Mouse (Mus musculus): ENCODE data around the gene BC028528. TPM values are rescaled to one million over a fixed set of nuclear protein-coding genes. Genes with fewer than 3 reads are reported as not detected.

The BC028528 gene
- total and polyA plus RNA-seq, 3 experiments = 15.6 to 46.1 (median 40.6) TPM

- peak overlapping the region; percentile 93 for H3K4me2 ChIP-seq (ENCODE audit: insufficient read depth, low read depth, poor library complexity, severe bottlenecking)
- in situ Hi-C loops (cut with MboI; ENCODE audit: low pct_ligation_motif_present, low pct_unique_long_range_greater_than_20kb, low sequenced_read_pairs) = no loop called here
- peaks cover 4 to 21% of the 10 kb centered on the region in 2 experiments; a peak in 3 of 4 replicates for H3K4me1 ChIP-seq (ENCODE audit: control insufficient read depth in 1 of 2, insufficient read depth in 2 of 2)
- no peaks in the 10 kb centered on the region for H3K9me3 ChIP-seq (replicated peaks; ENCODE audit: low read length)
- dilution Hi-C loops (cut with MboI; ENCODE audit: extremely low pct_ligation_motif_present, extremely low pct_unique_long_range_greater_than_20kb, low sequenced_read_pairs) = no loop called here
- TF ChIP-seq NELFE (IDR thresholded peaks at IDR 0.05; ENCODE audit: low read depth, low read length) (no peak), USF1 (IDR thresholded peaks at IDR 0.05; ENCODE audit: low read depth, low read length) (no peak), SIN3A (IDR thresholded peaks at IDR 0.05; ENCODE audit: low read length) (peak; percentile 37), SMC3 (IDR thresholded peaks at IDR 0.05; ENCODE audit: low read depth, low read length) (no peak)
- H3K9ac ChIP-seq (ENCODE audit: insufficient read depth, low read depth) = peak overlapping the region; percentile 99
- H3K27ac ChIP-seq (ENCODE audit: insufficient read depth, low read depth) = peak overlapping the region; percentile 14; the same call in 1 of the 2 replicates
- H3K36me3 ChIP-seq (replicated peaks in 1 of 2; ENCODE audit: control insufficient read depth in 1 of 2, insufficient read depth in 1 of 2, low read length in 1 of 2) = peaks cover 18 to 26% of the 10 kb centered on the region in 2 experiments
- no peaks in the 10 kb centered on the region for H3K27me3 ChIP-seq (replicated peaks)
- DNase-seq (ENCODE audit: extremely low read depth) = no peak
- H3K4me3 ChIP-seq (replicated peaks in 1 of 3; ENCODE audit: low read depth in 2 of 3, low read length in 2 of 3, poor library complexity in 1 of 3) = peak overlapping the region; percentile 92 to 97 (median 93)
- peaks cover 45% of the 10 kb centered on the region for H3K79me2 ChIP-seq (replicated peaks; ENCODE audit: control insufficient read depth, extremely low read depth, insufficient read depth, poor library complexity, severe bottlenecking)
Measured at GRCm38 (mm10) chr3:95930471-95930789, 38.6 kb upstream of the BC028528 start.

- Histone ChIP-seq H3K36me3 (replicated peaks in 1 of 2; ENCODE audit: control insufficient read depth in 1 of 2, insufficient read depth in 1 of 2, low read length in 1 of 2) (peaks cover 15 to 22% of the 10 kb centered on the region in 2 experiments), H3K27me3 (replicated peaks) (no peaks in the 10 kb centered on the region), H3K4me3 (replicated peaks in 1 of 3; ENCODE audit: low read depth in 2 of 3, low read length in 2 of 3, poor library complexity in 1 of 3) (peak overlapping the region; percentile 92 to 97 (median 93)), H3K27ac (ENCODE audit: insufficient read depth, low read depth) (peak overlapping the region; percentile 14; the same call in 1 of the 2 replicates), H3K79me2 (replicated peaks; ENCODE audit: control insufficient read depth, extremely low read depth, insufficient read depth, poor library complexity, severe bottlenecking) (peaks cover 45% of the 10 kb centered on the region), H3K4me2 (ENCODE audit: insufficient read depth, low read depth, poor library complexity, severe bottlenecking) (peak overlapping the region; percentile 93), H3K9ac (ENCODE audit: insufficient read depth, low read depth) (peak overlapping the region; percentile 99), H3K4me1 (ENCODE audit: control insufficient read depth in 1 of 2, insufficient read depth in 2 of 2) (peaks cover 4 to 21% of the 10 kb centered on the region in 2 experiments; a peak in 3 of 4 replicates), H3K9me3 (replicated peaks; ENCODE audit: low read length) (no peaks in the 10 kb centered on the region)
- in situ Hi-C loops (cut with MboI; ENCODE audit: low pct_ligation_motif_present, low pct_unique_long_range_greater_than_20kb, low sequenced_read_pairs) = no loop called here
- TF ChIP-seq MYC (IDR thresholded peaks at IDR 0.05; ENCODE audit: low read depth, low read length) (no peak), SIN3A (IDR thresholded peaks at IDR 0.05; ENCODE audit: low read length) (0 out of 2 replicates have a peak, but pooled peaks have one; percentile 8), MAX (IDR thresholded peaks at IDR 0.05; ENCODE audit: low read length) (no peak), TCF12 (IDR thresholded peaks at IDR 0.05; ENCODE audit: low read depth, low read length) (0 out of 2 replicates have a peak, but pooled peaks have one; percentile 31)
- dilution Hi-C loops (cut with MboI; ENCODE audit: extremely low pct_ligation_motif_present, extremely low pct_unique_long_range_greater_than_20kb, low sequenced_read_pairs) = no loop called here
- DNase-seq (ENCODE audit: extremely low read depth) = no peak
Measured at GRCm38 (mm10) chr3:95929581-95930470, 38.0 kb upstream of the BC028528 start.

- Histone ChIP-seq H3K9me3 (replicated peaks; ENCODE audit: low read length) (no peaks in the 10 kb centered on the region), H3K36me3 (replicated peaks in 1 of 2; ENCODE audit: control insufficient read depth in 1 of 2, insufficient read depth in 1 of 2, low read length in 1 of 2) (peaks cover 7 to 12% of the 10 kb centered on the region in 2 experiments), H3K4me2 (ENCODE audit: insufficient read depth, low read depth, poor library complexity, severe bottlenecking) (peak within 1 kb of the TSS; percentile 93), H3K4me3 (replicated peaks in 1 of 3; ENCODE audit: low read depth in 2 of 3, low read length in 2 of 3, poor library complexity in 1 of 3) (peak within 1 kb of the TSS; percentile 92 to 97 (median 93)), H3K79me2 (replicated peaks; ENCODE audit: control insufficient read depth, extremely low read depth, insufficient read depth, poor library complexity, severe bottlenecking) (peaks cover 45% of the 10 kb centered on the region), H3K27me3 (replicated peaks) (no peaks in the 10 kb centered on the region), H3K9ac (ENCODE audit: insufficient read depth, low read depth) (peak within 1 kb of the TSS; percentile 99), H3K4me1 (ENCODE audit: control insufficient read depth in 1 of 2, insufficient read depth in 2 of 2) (peaks cover 4 to 21% of the 10 kb centered on the region in 2 experiments), H3K27ac (ENCODE audit: insufficient read depth, low read depth) (peak within 1 kb of the TSS; percentile 62; the same call in 1 of the 2 replicates)
- DNase-seq (ENCODE audit: extremely low read depth) = peak; percentile 99
- dilution Hi-C loops (cut with MboI; ENCODE audit: extremely low pct_ligation_motif_present, extremely low pct_unique_long_range_greater_than_20kb, low sequenced_read_pairs) (no loop called here), in situ Hi-C loops (cut with MboI; ENCODE audit: low pct_ligation_motif_present, low pct_unique_long_range_greater_than_20kb, low sequenced_read_pairs) (no loop called here)
- no peak for TF ChIP-seq BHLHE40 (IDR thresholded peaks at IDR 0.05; ENCODE audit: low read depth, low read length)
- peak; percentile 87 for TF ChIP-seq NELFE (IDR thresholded peaks at IDR 0.05; ENCODE audit: low read depth, low read length)
- no peak for TF ChIP-seq GABPA (IDR thresholded peaks at IDR 0.05; ENCODE audit: insufficient replicate concordance, low read depth, low read length)
- 0 out of 2 replicates have a peak, but pooled peaks have one; percentile 6 for TF ChIP-seq ELF1 (IDR thresholded peaks at IDR 0.05; ENCODE audit: low read depth, low read length)
- TF ChIP-seq MXI1 (IDR thresholded peaks at IDR 0.05; ENCODE audit: low read depth, low read length) = peak; percentile 69
- TF ChIP-seq ZNF384 (IDR thresholded peaks at IDR 0.05; ENCODE audit: low read depth, low read length) = no peak
- no peak for TF ChIP-seq IRF4 (IDR thresholded peaks at IDR 0.05; ENCODE audit: low read depth, low read length)
- no peak for TF ChIP-seq JUND (conservative IDR thresholded peaks at IDR 0.05; ENCODE audit: low read depth, low read length)
- TF ChIP-seq ZMIZ1 (IDR thresholded peaks at IDR 0.05; ENCODE audit: low read depth, low read length) = peak; percentile 51; the same call in 1 of the 2 replicates
- TF ChIP-seq ETS1 (conservative IDR thresholded peaks at IDR 0.05; ENCODE audit: low read depth, low read length) = 0 out of 2 replicates have a peak, but pooled peaks have one; percentile 11
- TF ChIP-seq RAD21 (IDR thresholded peaks at IDR 0.05; ENCODE audit: low read depth, low read length) = no peak
- TF ChIP-seq UBTF (IDR thresholded peaks at IDR 0.05; ENCODE audit: low read depth, low read length) = peak; percentile 68; the same call in 1 of the 2 replicates
- peak; percentile 75 for TF ChIP-seq MAX (IDR thresholded peaks at IDR 0.05; ENCODE audit: low read length)
- peak; percentile 97; the same call in 1 of the 2 replicates for TF ChIP-seq E2F4 (IDR thresholded peaks at IDR 0.05; ENCODE audit: insufficient replicate concordance, low read depth, low read length)
Measured at GRCm38 (mm10) chr3:95928658-95929503, 37.1 kb upstream of the BC028528 start, which contains the start of gene Anp32e. Anp32e (plus strand) TSS chr3:95929246.

Data from CH12.LX (cell line).